Mouse (Mus musculus): ENCODE measurements around the gene Cxcr2. TPM values are rescaled to one million over a fixed set of nuclear protein-coding genes. Genes with fewer than 3 reads are reported as not detected.

The Cxcr2 gene
- polyA plus RNA-seq, 1 experiment from 2014 or later: 0.18 TPM

DNA sequence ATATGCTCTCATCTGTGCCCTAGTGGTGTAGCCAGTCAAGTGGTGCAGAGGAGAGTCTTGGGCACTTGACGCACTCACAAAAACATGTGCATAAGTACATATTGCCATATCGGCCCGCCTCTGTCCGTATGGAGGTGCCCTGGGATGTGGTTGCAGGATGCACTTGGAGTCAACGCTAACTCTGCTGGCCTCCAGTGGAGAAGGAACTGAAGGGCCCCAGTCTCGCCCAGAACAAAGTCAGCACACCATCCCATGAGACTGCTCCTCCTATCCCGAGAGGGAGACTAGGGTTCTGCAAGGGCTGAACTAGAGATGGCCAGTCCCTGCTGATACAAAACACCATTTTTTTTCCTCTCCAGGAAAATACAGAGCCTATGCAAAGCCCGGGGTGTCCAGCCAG lies 30.6 kb upstream of the Cxcr2 start:
- Histone ChIP-seq H3K27me3 (ENCODE audit: insufficient read depth, poor library complexity, severe bottlenecking) (peaks cover 72% of the 10 kb centered on the region), H3K36me3 (no peaks in the 10 kb centered on the region), H3K4me1 (replicated peaks) (peaks cover 44% of the 10 kb centered on the region), H3K4me3 (peak overlapping the region; percentile 68), H3K27ac (peak overlapping the region; percentile 87), H3K9me3 (no peaks in the 10 kb centered on the region)
- DNase-seq (ENCODE audit: low spot score): no peak
- 58% methylated on average over 8 of the region's 8 CpGs for WGBS

- peak within 1 kb of the TSS; percentile 87 for H3K27ac ChIP-seq
- peak; percentile 67 for DNase-seq (ENCODE audit: low spot score)
- H3K4me3 ChIP-seq: peak within 1 kb of the TSS; percentile 68
- H3K4me1 ChIP-seq (replicated peaks): peaks cover 51% of the 10 kb centered on the region
- no peaks in the 10 kb centered on the region for H3K9me3 ChIP-seq
- WGBS: under 1% methylated on average over 84 of the region's 84 CpGs
- H3K27me3 ChIP-seq (ENCODE audit: insufficient read depth, poor library complexity, severe bottlenecking): peaks cover 72% of the 10 kb centered on the region
- no peaks in the 10 kb centered on the region for H3K36me3 ChIP-seq
Measured at GRCm38 (mm10) chr1:74124021-74124981, 29.5 kb upstream of the Cxcr2 start, which contains the start of gene Tns1. Tns1 (minus strand) TSS chr1:74124449.

DNA sequence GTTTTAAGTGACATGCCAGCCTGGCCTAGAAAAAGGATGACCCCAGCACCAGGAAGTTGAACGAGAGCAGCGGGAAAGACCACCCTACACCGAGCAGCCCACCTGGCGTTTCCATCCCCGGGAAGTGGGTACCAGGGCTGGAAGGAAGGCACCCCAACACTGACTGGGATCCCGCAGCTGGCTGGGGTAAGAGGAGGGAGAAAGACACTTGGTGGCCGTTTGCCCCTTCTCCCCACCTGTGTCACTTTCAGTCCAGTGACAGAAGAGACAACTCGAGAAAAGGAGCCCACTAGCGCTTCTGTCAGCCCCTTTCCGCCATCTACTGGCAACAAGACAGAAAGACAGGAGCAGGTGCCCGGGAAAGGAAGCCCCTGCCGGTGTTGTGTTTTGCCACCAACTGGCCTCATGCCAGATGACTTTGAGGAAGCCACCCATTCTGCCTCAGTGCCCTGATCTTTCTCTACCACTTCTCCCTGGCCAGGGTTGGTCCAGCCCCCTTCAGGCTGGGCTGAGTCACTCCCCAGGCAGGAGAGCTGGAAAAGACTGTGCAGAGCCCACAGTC lies 28.7 kb upstream of the Cxcr2 start, which contains the start of gene Rufy4:
TSS of gene Rufy4 (plus strand) at position 551 of the 562 bp plus-strand sequence.
- H3K4me3 ChIP-seq: peak within 1 kb of the TSS; percentile 68
- peaks cover 70% of the 10 kb centered on the region for H3K27me3 ChIP-seq (ENCODE audit: insufficient read depth, poor library complexity, severe bottlenecking)
- no peaks in the 10 kb centered on the region for H3K36me3 ChIP-seq
- WGBS: under 1% methylated on average over 12 of the region's 12 CpGs
- DNase-seq (ENCODE audit: low spot score): peak; percentile 80
- peaks cover 52% of the 10 kb centered on the region for H3K4me1 ChIP-seq (replicated peaks)
- H3K27ac ChIP-seq: peak within 1 kb of the TSS; percentile 87
- H3K9me3 ChIP-seq: no peaks in the 10 kb centered on the region

DNA sequence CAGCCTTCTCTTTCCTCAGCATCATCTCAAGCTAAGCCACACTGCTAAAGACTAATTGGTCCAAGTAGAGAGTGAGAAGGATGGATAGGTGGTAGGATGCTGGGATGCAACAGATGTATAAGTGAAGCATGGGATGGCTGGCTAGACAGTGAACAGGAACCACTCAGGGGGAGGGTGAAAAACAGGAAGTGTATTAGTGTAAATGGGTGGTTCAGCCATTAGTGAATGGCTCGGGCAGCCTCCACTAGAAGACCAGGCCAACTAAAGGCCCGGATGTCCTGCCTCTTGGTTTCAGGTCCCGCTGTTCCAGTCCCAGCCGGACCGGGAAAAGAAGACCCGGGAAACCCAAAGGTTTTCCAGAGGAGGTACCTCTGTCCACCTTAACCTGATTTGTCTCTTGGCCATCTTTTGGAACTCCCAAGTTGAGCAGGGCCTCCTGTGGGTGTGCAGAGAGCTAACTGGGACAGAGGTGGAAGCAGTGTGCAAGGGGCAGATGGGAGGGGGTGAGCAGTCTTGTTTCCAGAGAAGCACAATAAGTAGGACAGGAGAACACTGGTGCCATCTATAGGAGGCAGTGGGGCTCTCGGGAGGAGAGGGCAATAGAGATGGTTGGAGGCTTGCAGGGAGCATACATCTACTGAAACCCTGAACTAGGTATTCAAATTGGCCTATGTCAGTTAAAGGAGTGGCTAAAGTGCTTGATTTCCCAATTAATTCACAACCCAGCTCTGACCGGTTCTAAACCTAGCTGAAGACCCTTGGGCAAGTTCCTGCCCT lies 22.7 kb upstream of the Cxcr2 start:
- 0 out of 2 replicates have a peak, but pooled peaks cover 10% of the 10 kb centered on the region for H3K4me1 ChIP-seq (replicated peaks)
- no peak overlapping the region for H3K4me3 ChIP-seq
- WGBS: 89% methylated on average over 8 of the region's 8 CpGs
- no peak overlapping the region for H3K27ac ChIP-seq
- no peak for DNase-seq (ENCODE audit: low spot score)
- H3K36me3 ChIP-seq: no peaks in the 10 kb centered on the region
- no peaks in the 10 kb centered on the region for H3K9me3 ChIP-seq
- H3K27me3 ChIP-seq (ENCODE audit: insufficient read depth, poor library complexity, severe bottlenecking): peaks cover 10% of the 10 kb centered on the region

- DNase-seq (ENCODE audit: low spot score): no peak
Measured at GRCm38 (mm10) chr1:74132011-74132410, 21.8 kb upstream of the Cxcr2 start.

DNA sequence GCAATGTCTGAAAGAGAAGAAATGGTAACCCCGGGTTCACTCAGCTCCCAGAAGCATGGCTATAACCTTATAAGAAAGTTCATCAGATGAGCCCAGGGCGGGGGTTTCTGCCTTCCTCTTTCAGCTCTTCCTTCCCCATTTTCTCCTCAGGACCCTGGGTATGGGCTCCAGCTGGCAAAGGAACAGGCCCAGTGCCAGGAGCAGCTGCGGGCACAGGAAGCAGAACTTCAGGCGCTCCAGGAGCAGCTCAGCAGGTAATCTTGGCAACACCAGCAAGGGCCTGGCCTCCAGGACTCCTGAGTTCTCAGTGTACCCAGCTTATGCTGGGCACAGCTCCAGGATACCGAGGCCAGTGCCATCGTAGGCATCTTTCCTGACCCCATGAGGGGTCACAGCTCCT lies 19.8 kb upstream of the Cxcr2 start:
- DNase-seq (ENCODE audit: low spot score): no peak
- no peak overlapping the region for H3K27ac ChIP-seq
- H3K4me3 ChIP-seq: no peak overlapping the region
- H3K36me3 ChIP-seq: no peaks in the 10 kb centered on the region
- WGBS: 77% methylated on average over 6 of the region's 6 CpGs
- H3K27me3 ChIP-seq (ENCODE audit: insufficient read depth, poor library complexity, severe bottlenecking): no peaks in the 10 kb centered on the region
- 0 out of 2 replicates have a peak, but pooled peaks cover 7% of the 10 kb centered on the region for H3K4me1 ChIP-seq (replicated peaks)
- no peaks in the 10 kb centered on the region for H3K9me3 ChIP-seq

More at GRCm38 (mm10) chr1:74132011-74132410, 21.8 kb upstream of the Cxcr2 start:
- no peak overlapping the region for H3K4me3 ChIP-seq
- no peak overlapping the region for H3K27ac ChIP-seq
- H3K27me3 ChIP-seq (ENCODE audit: insufficient read depth, poor library complexity, severe bottlenecking): peaks cover 7% of the 10 kb centered on the region; the same call in 1 of the 2 replicates
- 0 out of 2 replicates have a peak, but pooled peaks cover 10% of the 10 kb centered on the region for H3K4me1 ChIP-seq (replicated peaks)
- WGBS: 76% methylated on average over 3 of the region's 3 CpGs
- H3K9me3 ChIP-seq: no peaks in the 10 kb centered on the region
- H3K36me3 ChIP-seq: no peaks in the 10 kb centered on the region

DNA sequence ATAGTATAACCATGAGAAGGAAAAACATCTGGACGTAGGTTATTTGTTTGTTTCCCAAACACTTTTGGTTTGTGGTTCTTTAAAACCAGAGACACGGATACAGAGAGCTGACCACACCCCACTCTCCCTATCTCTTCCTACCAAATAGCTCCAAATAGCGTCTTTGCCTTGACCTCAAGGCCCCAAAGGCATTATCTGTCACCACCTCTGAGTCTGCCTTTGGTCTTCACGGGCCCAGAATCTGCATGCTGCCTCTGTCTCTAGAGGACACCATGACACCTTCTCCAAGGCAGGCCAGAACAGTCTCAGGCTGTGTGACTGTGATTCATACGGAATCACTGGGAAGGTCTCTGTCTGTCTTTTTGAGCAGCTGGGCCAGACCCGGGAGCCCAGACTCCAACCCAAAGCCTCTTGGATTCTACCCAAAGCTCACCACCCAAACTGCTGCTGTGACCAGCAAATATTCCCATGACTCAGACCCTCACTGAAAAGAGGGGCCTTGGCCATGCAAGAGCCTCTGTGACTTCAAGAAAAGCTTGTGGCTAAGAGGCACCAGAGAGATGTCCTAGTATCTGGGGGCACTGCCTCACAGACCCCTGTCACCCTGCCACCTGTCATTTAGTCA lies 18.4 kb upstream of the Cxcr2 start:
- WGBS: 76% methylated on average over 6 of the region's 6 CpGs
- H3K27me3 ChIP-seq (ENCODE audit: insufficient read depth, poor library complexity, severe bottlenecking): no peaks in the 10 kb centered on the region
- 0 out of 2 replicates have a peak, but pooled peaks cover 2% of the 10 kb centered on the region for H3K4me1 ChIP-seq (replicated peaks)
- no peak overlapping the region for H3K27ac ChIP-seq
- no peak for DNase-seq (ENCODE audit: low spot score)
- H3K4me3 ChIP-seq: no peak overlapping the region
- H3K36me3 ChIP-seq: no peaks in the 10 kb centered on the region
- no peaks in the 10 kb centered on the region for H3K9me3 ChIP-seq

GRCm38 (mm10) chr1:74139415-74139814 lies 14.4 kb upstream of the Cxcr2 start:
- no peaks in the 10 kb centered on the region for H3K36me3 ChIP-seq
- no peaks in the 10 kb centered on the region for H3K9me3 ChIP-seq
- H3K27ac ChIP-seq: no peak overlapping the region
- no peak for DNase-seq (ENCODE audit: low spot score)
- H3K27me3 ChIP-seq (ENCODE audit: insufficient read depth, poor library complexity, severe bottlenecking): no peaks in the 10 kb centered on the region
- H3K4me3 ChIP-seq: no peak overlapping the region
- WGBS: 64% methylated on average over 3 of the region's 3 CpGs
- H3K4me1 ChIP-seq (replicated peaks): no peaks in the 10 kb centered on the region

DNA sequence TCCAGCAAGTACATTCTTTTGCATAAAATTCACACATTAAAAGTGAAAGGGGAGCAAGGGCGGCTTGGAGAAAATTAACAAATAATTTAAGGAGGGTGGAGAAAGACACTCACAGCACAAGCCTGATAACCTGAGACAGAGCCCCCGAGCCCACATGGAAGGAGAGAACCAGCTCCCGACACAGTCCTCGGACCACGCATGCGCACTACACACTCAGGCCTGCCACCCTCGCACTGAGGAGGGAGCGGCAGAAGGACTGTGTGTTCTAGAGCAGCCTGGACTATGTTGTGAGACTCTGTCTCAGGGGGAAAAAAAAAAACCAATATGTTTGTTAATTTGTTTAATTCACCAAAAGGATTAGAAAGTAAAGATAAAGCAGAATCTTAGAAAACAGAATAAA lies 12.0 kb upstream of the Cxcr2 start:
- DNase-seq (ENCODE audit: low spot score): no peak
- no peaks in the 10 kb centered on the region for H3K36me3 ChIP-seq
- WGBS: 80% methylated on average over 8 of the region's 8 CpGs
- no peaks in the 10 kb centered on the region for H3K27me3 ChIP-seq (ENCODE audit: insufficient read depth, poor library complexity, severe bottlenecking)
- H3K9me3 ChIP-seq: no peaks in the 10 kb centered on the region
- no peak overlapping the region for H3K4me3 ChIP-seq
- no peak overlapping the region for H3K27ac ChIP-seq
- H3K4me1 ChIP-seq (replicated peaks): no peaks in the 10 kb centered on the region

- DNase-seq (ENCODE audit: low spot score): no peak
- Histone ChIP-seq H3K27me3 (ENCODE audit: insufficient read depth, poor library complexity, severe bottlenecking) (no peaks in the 10 kb centered on the region), H3K36me3 (no peaks in the 10 kb centered on the region), H3K27ac (no peak overlapping the region), H3K4me1 (replicated peaks) (no peaks in the 10 kb centered on the region), H3K4me3 (no peak overlapping the region), H3K9me3 (no peaks in the 10 kb centered on the region)
- WGBS: 91% methylated on average over 6 of the region's 6 CpGs
Measured at GRCm38 (mm10) chr1:74149106-74149885, 4.5 kb upstream of the Cxcr2 start.

DNA sequence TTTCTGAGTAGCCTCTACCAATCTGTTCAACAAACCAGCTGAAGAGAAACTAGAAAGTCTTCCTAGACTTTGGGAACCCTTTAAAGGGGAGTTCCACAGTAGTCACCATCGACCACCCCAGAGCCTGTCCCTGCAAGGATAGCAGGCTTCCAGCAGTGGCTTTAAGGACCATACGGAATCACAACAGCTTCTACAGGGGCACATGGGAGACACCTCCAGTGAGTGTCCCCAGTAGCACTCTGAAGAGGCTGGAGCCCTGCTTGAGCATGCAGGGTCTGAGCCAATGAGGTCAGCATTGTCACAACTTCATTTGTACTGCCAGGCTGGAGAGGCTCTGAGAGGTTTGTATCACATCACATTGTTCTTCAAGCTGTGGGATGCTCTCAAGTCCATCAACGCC lies 3.7 kb upstream of the Cxcr2 start:
- no peak overlapping the region for H3K27ac ChIP-seq
- H3K4me3 ChIP-seq: no peak overlapping the region
- WGBS: 80% methylated on average over 3 of the region's 3 CpGs
- H3K9me3 ChIP-seq: no peaks in the 10 kb centered on the region
- no peak for DNase-seq (ENCODE audit: low spot score)
- H3K36me3 ChIP-seq: no peaks in the 10 kb centered on the region
- no peaks in the 10 kb centered on the region for H3K27me3 ChIP-seq (ENCODE audit: insufficient read depth, poor library complexity, severe bottlenecking)
- no peaks in the 10 kb centered on the region for H3K4me1 ChIP-seq (replicated peaks)

Data from hindbrain, embryonic 10.5 days (tissue).